Mouse (Mus musculus) CD4-positive naive resting alpha-beta T cell, adult 57 days (primary cell): Measurements from ENCODE around the gene Lst1. TPM values are rescaled to one million over a fixed set of nuclear protein-coding genes. Genes with fewer than 3 reads are reported as not detected.

Experiments used
- total RNA-seq: library from RNA; stranded (reverse); gene quantifications from one replicate; pipeline ENCODE4 v1.2.4, GENCODE M21; 2023

Gene Lst1
- total RNA-seq = 14.3 TPM

DNA sequence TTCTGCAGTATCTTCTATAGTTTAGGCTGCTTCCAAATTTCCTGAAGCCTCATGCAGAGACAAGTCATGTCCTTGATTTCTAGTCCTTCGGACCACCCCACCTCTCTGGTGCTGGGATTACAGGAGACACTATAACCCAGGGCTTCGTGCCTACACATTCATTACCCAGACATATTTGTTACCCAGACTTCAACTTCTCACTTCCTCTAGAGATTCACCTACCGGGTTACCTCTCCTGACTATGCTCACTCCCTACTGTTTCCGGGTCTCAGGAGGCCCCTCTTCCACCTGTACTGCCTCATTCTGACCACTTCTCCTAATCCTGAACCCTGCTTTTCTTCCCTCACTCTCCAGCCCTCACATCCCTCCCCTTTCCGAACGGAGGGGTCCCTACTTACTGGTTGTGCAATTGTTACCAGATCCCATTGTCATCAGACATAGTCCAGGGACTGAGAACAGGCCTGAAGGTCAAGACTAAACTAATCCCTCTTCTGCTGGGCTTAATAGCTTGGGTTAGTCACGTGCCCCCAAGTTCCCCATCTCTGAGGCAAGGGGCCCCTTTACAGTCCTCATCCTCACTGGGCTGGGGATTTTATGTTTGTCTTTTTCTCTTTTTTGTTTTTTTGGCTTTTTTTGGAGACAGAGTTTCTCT lies at the start of gene Lst1:
TSS of gene Lst1 (minus strand) at position 481 of the 652 bp plus-strand sequence.

GRCm38 (mm10) chr17:35235614-35236389 lies 47.6 kb upstream of the Lst1 start, which contains the start of gene Nfkbil1:
TSS of gene Nfkbil1 (minus strand) at chr17:35235792.

DNA sequence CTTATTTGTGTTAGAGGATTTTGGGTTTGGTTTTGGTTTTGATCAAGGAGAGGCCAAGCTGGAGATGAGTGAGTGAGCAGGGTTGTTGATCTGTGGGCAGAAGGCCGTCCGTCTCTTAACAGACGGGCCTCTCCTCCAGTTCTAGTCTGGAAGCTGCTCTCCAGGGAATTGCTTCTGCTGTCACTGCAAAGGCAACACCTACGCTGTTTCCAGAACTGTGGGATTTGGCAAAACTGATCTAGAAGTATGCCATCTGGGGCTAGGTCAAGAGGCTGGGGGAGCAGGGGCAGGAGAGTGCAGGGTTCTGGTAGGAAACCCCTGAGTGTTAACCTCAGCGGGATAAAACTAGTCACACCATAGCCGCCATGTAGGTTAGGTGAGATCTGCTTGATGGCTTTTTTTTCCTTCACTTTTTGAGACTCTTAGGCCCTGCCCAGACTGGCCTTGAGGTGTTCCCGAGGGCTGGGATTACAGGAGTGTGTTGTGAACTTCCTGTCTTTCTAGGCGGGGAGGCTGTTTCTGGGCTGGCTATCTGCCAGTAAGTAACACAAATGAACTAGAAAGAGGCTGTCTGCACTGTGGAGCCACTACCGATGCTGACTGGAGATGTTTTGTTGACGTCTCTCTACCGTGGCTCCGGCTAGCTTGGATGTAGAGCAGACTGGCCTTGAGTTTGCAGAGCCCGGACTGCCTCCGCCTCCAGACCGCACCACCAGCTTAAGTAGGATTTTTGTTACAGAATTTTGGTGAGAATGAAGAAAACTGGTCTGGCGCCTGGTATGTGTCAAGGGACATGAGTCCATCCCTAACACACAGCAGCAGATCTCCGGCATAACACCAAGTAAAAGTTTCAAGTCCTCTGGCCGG lies 45.1 kb upstream of the Lst1 start, which contains the start of gene Atp6v1g2:
TSS of gene Atp6v1g2 (plus strand) at position 547 of the 867 bp plus-strand sequence.

GRCm38 (mm10) chr17:35220156-35220952 lies 32.1 kb upstream of the Lst1 start, which contains the start of gene Gm16181:
TSS of gene Gm16181 (plus strand) at chr17:35220834.

GRCm38 (mm10) chr17:35204494-35205379 lies 16.5 kb upstream of the Lst1 start, which contains the start of gene Lta:
TSS of gene Lta (minus strand) at chr17:35205351.

GRCm38 (mm10) chr17:35201787-35202186 lies 13.5 kb upstream of the Lst1 start, which contains the start of gene Tnf:
TSS of gene Tnf (minus strand) at chr17:35202007.

DNA sequence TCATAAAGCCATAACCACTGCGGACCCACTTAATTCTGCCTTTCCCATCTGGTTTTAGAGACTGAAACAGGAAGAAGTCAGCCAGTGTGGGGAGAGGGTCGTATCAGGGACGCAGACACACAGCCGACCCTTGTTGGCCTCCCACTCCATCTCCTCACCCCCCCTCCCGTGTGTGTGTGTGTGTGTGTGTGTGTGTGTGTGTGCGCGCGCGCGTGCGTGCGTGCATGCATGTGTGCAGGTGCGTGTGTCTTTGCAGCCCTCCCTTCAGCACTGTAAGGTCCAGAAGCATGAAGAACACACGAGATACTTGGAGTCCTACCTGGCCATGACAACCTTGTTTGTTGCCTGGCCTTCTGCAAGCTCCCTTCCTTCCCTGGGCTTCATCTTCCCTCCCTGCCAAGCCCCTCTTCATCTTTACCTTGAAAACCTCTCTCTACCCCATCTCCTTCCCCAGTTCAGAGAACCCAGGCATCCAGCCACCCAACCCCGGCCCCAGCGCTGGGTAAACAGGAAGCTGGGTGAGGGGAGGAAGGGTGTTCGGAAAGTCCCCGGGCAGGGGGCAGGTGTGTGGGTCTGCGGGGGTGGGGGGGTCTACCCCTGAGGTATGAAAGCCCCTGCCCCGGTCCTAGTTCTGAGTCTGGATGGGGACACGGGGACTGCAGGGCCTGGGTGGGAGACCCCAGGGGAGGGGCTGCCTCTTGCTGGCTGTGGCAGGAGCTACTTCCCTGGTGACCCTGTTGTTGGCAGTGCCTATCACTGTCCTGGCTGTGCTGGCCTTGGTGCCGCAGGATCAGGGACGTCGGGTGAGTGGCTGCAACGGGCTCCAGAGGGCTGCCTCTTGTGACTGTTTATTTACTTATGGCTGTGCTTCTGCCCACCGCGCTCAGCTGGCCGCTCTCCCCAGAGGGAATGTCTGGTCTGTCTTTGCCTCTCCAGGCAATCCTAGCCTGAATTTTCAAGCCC lies 5.9 kb upstream of the Lst1 start, which contains the start of gene Ltb:
TSS of gene Ltb (plus strand) at position 559 of the 963 bp plus-strand sequence.

GRCm38 (mm10) chr17:35175968-35176367 lies 12.3 kb downstream of the Lst1 start, which contains the start of gene Aif1:
TSS of gene Aif1 (minus strand) at chr17:35176068.

DNA sequence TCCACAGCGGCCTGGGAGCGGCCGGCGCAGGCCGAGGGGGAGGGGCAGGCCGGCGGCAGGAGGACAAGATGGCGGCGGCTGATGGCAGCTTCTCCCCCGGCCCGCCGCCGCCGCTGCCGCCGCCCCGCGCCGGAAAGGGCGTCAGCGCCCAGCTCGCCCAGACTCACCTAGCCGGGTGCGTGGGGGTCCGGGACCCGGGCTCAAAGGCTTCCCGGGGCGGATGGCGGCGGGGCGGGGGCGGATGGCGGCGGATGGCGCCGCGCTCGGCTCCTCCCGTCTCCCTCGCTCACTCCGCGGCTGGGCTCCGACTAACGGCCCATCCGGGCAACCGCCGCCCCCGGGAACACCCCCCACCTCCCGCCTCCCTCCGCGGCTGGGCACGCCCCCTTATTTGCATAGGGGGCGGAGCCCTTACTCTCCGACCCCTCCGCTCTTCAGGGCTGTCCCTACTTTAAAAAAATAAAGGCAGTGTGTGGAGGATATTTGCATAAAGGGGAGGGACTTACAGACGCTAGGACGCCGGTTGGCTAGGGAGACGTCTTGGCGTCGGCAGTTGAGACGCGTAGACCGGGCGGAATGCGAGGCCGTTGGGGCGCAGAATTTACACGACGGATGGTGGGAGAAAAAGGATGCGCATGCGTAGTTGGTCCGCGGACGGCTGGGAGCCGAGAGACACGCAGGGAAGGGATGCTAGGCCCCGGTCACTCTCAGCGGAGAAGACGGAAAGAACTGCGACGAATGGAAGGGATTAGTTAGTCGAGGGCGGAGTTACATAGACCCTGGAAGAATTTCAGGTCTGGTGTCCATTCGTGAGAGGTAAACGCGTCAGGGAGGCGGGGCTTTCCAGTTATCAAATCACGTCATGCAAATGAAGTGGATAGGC lies 23.4 kb downstream of the Lst1 start, which contains the start of gene Prrc2a:
TSS of gene Prrc2a (minus strand) at position 330 of the 883 bp plus-strand sequence.

Other genes with a start within 250 kb of the Lst1 start
- 146 TPM for gene Hspa1b, start 229.2 kb downstream of the Lst1 start, total RNA-seq
- not detected for gene Gm20481, start 218.5 kb downstream of the Lst1 start, total RNA-seq
- gene Hspa1a, start 216.3 kb downstream of the Lst1 start, total RNA-seq = 70.6 TPM
- not detected for gene Hspa1l, start 215.7 kb downstream of the Lst1 start, total RNA-seq
- 39.0 TPM for gene Lsm2, start 206.6 kb downstream of the Lst1 start, total RNA-seq
- gene Vars, start 187.5 kb downstream of the Lst1 start, total RNA-seq = 84.6 TPM
- gene Vwa7, start 171.9 kb downstream of the Lst1 start, total RNA-seq = 0.21 TPM
- gene Sapcd1, start 160.4 kb downstream of the Lst1 start, total RNA-seq = not detected
- gene Msh5, start 141.7 kb downstream of the Lst1 start, total RNA-seq = 3.9 TPM
- gene Clic1, start 138.5 kb downstream of the Lst1 start, total RNA-seq = 157 TPM
- 2.5 TPM for gene Ddah2, start 129.4 kb downstream of the Lst1 start, total RNA-seq
- gene Ly6g6c, start 123.1 kb downstream of the Lst1 start, total RNA-seq = not detected
- 0.27 TPM for gene Mpig6b, start 122.3 kb downstream of the Lst1 start, total RNA-seq
- gene Ly6g6e, start 111.5 kb downstream of the Lst1 start, total RNA-seq = not detected
- gene Ly6g6d, start 110.4 kb downstream of the Lst1 start, total RNA-seq = not detected
- not detected for gene Ly6g6f, start 102.8 kb downstream of the Lst1 start, total RNA-seq
- gene Abhd16a, start 99.2 kb downstream of the Lst1 start, total RNA-seq = 69.9 TPM
- gene Ly6g5c, start 80.2 kb downstream of the Lst1 start, total RNA-seq = not detected
- gene Ly6g5b, start 73.0 kb downstream of the Lst1 start, total RNA-seq = 0.83 TPM
- gene Gpank1, start 67.0 kb downstream of the Lst1 start, total RNA-seq = 27.0 TPM
- gene Csnk2b, start 66.4 kb downstream of the Lst1 start, total RNA-seq = 141 TPM
- 20.6 TPM for gene D17H6S53E, start 62.1 kb downstream of the Lst1 start, total RNA-seq
- not detected for gene Apom, start 56.4 kb downstream of the Lst1 start, total RNA-seq
- gene Bag6, start 53.3 kb downstream of the Lst1 start, total RNA-seq = 438 TPM
- 294 TPM for gene Prrc2a, start 23.5 kb downstream of the Lst1 start, total RNA-seq
- gene Aif1, start 12.4 kb downstream of the Lst1 start, total RNA-seq = 3.0 TPM
- gene Ltb, start 6.0 kb upstream of the Lst1 start, total RNA-seq = 538 TPM
- 18.7 TPM for gene Tnf, start 13.6 kb upstream of the Lst1 start, total RNA-seq
- gene Lta, start 16.9 kb upstream of the Lst1 start, total RNA-seq = 15.2 TPM
- not detected for gene Gm16181, start 32.4 kb upstream of the Lst1 start, total RNA-seq
- gene Atp6v1g2, start 45.2 kb upstream of the Lst1 start, total RNA-seq = 1.6 TPM
- 10.8 TPM for gene Nfkbil1, start 47.4 kb upstream of the Lst1 start, total RNA-seq
- gene Ddx39b, start 53.3 kb upstream of the Lst1 start, total RNA-seq = 474 TPM
- 2,421 TPM for gene H2-D1, start 74.3 kb upstream of the Lst1 start, total RNA-seq
- gene H2-Q1, start 132.0 kb upstream of the Lst1 start, total RNA-seq = 14.8 TPM
- 16.7 TPM for gene H2-Q2, start 153.8 kb upstream of the Lst1 start, total RNA-seq
- gene H2-Q4, start 191.2 kb upstream of the Lst1 start, total RNA-seq = 511 TPM
- 107 TPM for gene H2-Q6, start 236.4 kb upstream of the Lst1 start, total RNA-seq